Mouse (Mus musculus): ENCODE measurements around the gene Ppm1h.

DNA sequence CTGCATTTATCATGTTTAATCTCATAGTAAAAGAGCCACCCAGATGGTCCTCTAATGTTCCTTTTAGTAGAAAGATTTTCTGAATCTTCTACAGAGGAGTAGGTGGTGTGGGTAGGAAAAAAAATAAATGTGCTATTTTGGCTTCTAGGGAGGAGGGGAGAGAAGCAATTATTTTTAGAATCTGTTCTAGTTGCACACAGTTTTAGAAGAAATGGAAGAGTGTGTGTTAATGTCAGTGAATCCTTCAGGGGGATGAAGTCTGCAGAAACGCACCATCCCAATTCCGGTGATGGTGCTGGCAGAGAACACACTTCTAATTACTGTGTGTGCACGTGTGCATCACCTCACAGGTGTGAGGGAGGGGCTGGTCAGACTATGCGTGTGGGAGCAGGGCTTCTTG lies 129.6 kb downstream of the Ppm1h start:
- no peak for TF ChIP-seq CTCF (IDR thresholded peaks at IDR 0.05; ENCODE audit: low read depth)
- no peak for TF ChIP-seq EP300 (IDR thresholded peaks at IDR 0.05; ENCODE audit: low read depth)
